Mouse (Mus musculus) liver, embryonic 14 days (tissue): Measurements from ENCODE around the gene Dysf. TPM values are rescaled to one million over a fixed set of nuclear protein-coding genes. Genes with fewer than 3 reads are reported as not detected.

ENCODE experiments used
- polyA plus RNA-seq: library from polyadenylated mRNA; depleted of rRNA; stranded (reverse); fragments of >200 nt; gene quantifications from 2 replicates; pipeline ENCODE4 v1.2.3, GENCODE M21; 2012; rRNA removed

Gene Dysf
- 1.6 and 1.9 TPM in 2 replicates for polyA plus RNA-seq

DNA sequence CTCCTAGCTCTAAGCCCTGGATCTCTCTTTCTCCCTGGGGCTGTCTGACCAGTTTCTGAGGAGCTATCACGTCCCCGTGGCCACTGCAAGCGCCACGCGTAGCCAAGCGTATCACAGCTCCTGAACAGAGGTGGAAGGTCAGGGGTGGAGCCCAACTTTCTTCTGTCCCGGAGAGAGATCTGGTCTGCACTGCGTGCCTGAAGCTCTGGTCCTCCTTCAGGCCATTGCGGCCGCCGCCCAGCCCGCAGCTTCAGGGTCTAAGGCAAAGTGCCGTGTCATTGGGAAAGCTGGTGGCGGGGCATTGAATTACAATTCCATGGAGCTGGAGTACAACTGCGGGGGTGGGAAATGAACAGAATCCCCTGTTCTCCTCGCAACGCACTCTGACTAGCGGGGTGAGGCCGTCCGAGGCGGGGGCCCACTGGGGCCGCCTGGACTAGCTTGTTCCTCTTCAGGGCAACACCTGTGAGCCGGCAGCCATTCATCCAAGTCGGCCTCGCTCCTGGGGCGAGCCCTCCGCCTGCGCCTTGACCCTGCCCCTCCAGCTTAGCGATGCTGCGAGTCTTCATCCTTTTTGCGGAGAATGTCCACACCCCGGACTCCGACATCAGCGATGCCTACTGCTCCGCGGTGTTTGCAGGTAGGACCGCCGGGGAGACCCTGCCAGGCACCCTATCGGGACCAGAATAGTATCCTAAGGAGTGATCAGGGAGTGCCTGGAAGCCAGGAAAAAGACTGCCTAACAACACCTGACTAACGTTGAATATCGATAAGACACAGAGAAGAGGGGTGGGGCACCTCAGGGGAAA, at the start of gene Dysf:
Dysf (plus strand) TSS at position 228 of the 809 bp plus-strand sequence.

Other genes starting within 250 kb of the Dysf start
- not detected in 2 replicates for gene Ankrd53, start 245.9 kb upstream of the Dysf start, polyA plus RNA-seq
- 19.2 and 22.3 TPM in 2 replicates for gene Tex261, start 232.8 kb upstream of the Dysf start, polyA plus RNA-seq
- 4.8 and 6.9 TPM in 2 replicates for gene Nagk, start 213.6 kb upstream of the Dysf start, polyA plus RNA-seq
- 6.7 TPM in 2 replicates for gene Paip2b, start 176.8 kb upstream of the Dysf start, polyA plus RNA-seq
- gene Zfp638, start 141.5 kb upstream of the Dysf start, polyA plus RNA-seq, result 16.9 and 17.9 TPM in 2 replicates